ENCODE assay signal across 30 mouse cellular contexts in the genomic region with DNA sequence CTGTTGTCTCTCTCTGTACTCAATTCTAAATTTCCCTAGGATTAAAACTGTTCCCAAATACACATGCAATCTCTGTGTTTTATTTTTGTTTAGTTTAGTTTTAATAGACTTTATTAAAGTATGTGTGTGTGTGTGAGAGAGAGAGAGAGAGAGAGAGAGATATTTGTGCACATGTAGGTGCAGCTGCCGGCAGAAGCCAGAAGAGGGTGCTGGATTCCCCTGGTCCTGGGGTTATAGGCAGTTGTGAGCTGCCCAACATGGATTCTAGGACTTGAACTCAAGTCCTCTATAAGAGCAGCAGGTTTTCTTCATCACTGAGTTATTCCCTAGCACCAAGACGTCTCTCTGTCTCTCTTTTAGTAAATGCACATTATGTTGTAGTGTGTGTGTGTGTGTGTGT.
DNase-seq lines count a peak whose midpoint lies in the region; ATAC-seq and TF ChIP-seq lines count a peak whose summit lies in the region.
"Had no signal": no experiment of that assay in that cellular context is flagged by ENCODE, and none has a peak within 500 bp of the region (broad histone marks: within the 10 kb centered on the region; RNA-seq: fewer than 3 reads in every experiment).

No protein-coding gene starts in this region.

- no peak for TF ChIP-seq EP300 in lung, postnatal 0 days (IDR thresholded peaks at IDR 0.05)

- TF ChIP-seq CTCF in layer of hippocampus, adult 2 months (conservative IDR thresholded peaks at IDR 0.05): peak; percentile 44
- TF ChIP-seq CTCF in lung, postnatal 0 days (IDR thresholded peaks at IDR 0.05): 0 out of 2 replicates have a peak, but pooled peaks have one; percentile 11
- TF ChIP-seq CTCF in E14TG2a.4 (conservative IDR thresholded peaks at IDR 0.05; ENCODE audit: low read length): peak; percentile 27; the same call in 1 of the 2 replicates
- TF ChIP-seq CTCF in small intestine, adult 2 months (IDR thresholded peaks at IDR 0.05; ENCODE audit: extremely low read depth, insufficient read length, insufficient replicate concordance, low read depth, low read length): peak; percentile 30; the same call in 1 of the 2 replicates

- no peak for DNase-seq in layer of hippocampus, adult 2 months (ENCODE audit: low spot score in 2 of 2)
- DNase-seq in layer of hippocampus, adult 18-20 months (ENCODE audit: low spot score in 2 of 2): no peak
- DNase-seq in lung, postnatal 0 days (ENCODE audit: low spot score): no peak
- no peak for DNase-seq in lung, postnatal 4 days
- no peak for DNase-seq in urinary bladder, adult 2 months (ENCODE audit: low spot score)
- DNase-seq: adrenal gland, adult 2 months; adrenal gland, postnatal 36 days; cerebellum, adult 2 months; cerebellum, postnatal 14 days; gastrocnemius, postnatal 14 days; heart, postnatal 36 days; kidney, adult 8-10 months; kidney, postnatal 4 days; layer of hippocampus, adult 9-11 months; lung, postnatal 36 days; retina, postnatal 1 day; right cerebral cortex, postnatal 25 days; thymus, postnatal 4 days had no signal

- no peak overlapping the region for H3K4me2 ChIP-seq in lung, postnatal 0 days (replicated peaks; ENCODE audit: low read depth, low read length)
- H3K4me2 ChIP-seq in heart, embryonic 11.5 days: no peak overlapping the region
- H3K4me2 ChIP-seq: forebrain, embryonic 13.5 days; hindbrain, embryonic 12.5 days; limb, embryonic 12.5 days; liver, embryonic 15.5 days; lung, embryonic 15.5 days; midbrain, embryonic 12.5 days had no signal

- 84% methylated on average over 2 of the region's 2 CpGs for WGBS in lung, postnatal 0 days
- 73% methylated on average over 2 of the region's 2 CpGs for WGBS in small intestine, adult 2 months
- WGBS in heart, embryonic 11.5 days (ENCODE audit: insufficient replicate concordance): 72% methylated on average over 2 of the region's 2 CpGs

- H3K36me3 ChIP-seq in lung, postnatal 0 days (ENCODE audit: insufficient read depth, low read length): no peaks in the 10 kb centered on the region
- H3K36me3 ChIP-seq in E14TG2a.4 (ENCODE audit: insufficient read depth, low read length): no peaks in the 10 kb centered on the region
- H3K36me3 ChIP-seq in small intestine, adult 2 months (ENCODE audit: control insufficient read depth, insufficient read depth, low read length): no peaks in the 10 kb centered on the region
- no peaks in the 10 kb centered on the region for H3K36me3 ChIP-seq in heart, embryonic 11.5 days (ENCODE audit: control insufficient read depth, insufficient read depth, low read length)
- H3K36me3 ChIP-seq: hindbrain, embryonic 12.5 days; limb, embryonic 12.5 days; liver, embryonic 15.5 days; lung, embryonic 15.5 days; midbrain, embryonic 12.5 days had no signal

- no peak overlapping the region for H3K4me3 ChIP-seq in layer of hippocampus, adult 2 months
- H3K4me3 ChIP-seq in lung, postnatal 0 days (ENCODE audit: low read depth, low read length): no peak overlapping the region
- H3K4me3 ChIP-seq in E14TG2a.4 (replicated peaks; ENCODE audit: low read length): no peak overlapping the region
- H3K4me3 ChIP-seq in small intestine, adult 2 months (ENCODE audit: low read depth, low read length): no peak overlapping the region
- no peak overlapping the region for H3K4me3 ChIP-seq in heart, embryonic 11.5 days (ENCODE audit: low read depth, low read length)
- H3K4me3 ChIP-seq: forebrain, embryonic 13.5 days; hindbrain, embryonic 12.5 days; limb, embryonic 12.5 days; liver, embryonic 15.5 days; lung, embryonic 15.5 days; megakaryocyte, embryonic 14.5 days; midbrain, embryonic 12.5 days had no signal

- TF ChIP-seq POLR2A in small intestine, adult 2 months (IDR thresholded peaks at IDR 0.05; ENCODE audit: low read depth, low read length): no peak

- ATAC-seq in lung, postnatal 0 days: no peak
- ATAC-seq in heart, embryonic 11.5 days (replicated peaks; ENCODE audit: insufficient number of reproducible peaks, low FRiP score, low TSS enrichment): no peak
- ATAC-seq: activated CD4-positive, CD25-positive, alpha-beta regulatory T cell, adult 4 months; forebrain, embryonic 13.5 days had no signal

- no peaks in the 10 kb centered on the region for H3K4me1 ChIP-seq in lung, postnatal 0 days (ENCODE audit: insufficient read depth, low read depth, low read length)
- H3K4me1 ChIP-seq in E14TG2a.4 (replicated peaks; ENCODE audit: low read depth, low read length): peaks cover 28% of the 10 kb centered on the region
- H3K4me1 ChIP-seq in small intestine, adult 2 months (ENCODE audit: control insufficient read depth, insufficient read depth, insufficient read length, low read length): 0 out of 2 replicates have a peak, but pooled peaks cover 3% of the 10 kb centered on the region
- H3K4me1 ChIP-seq in heart, embryonic 11.5 days (ENCODE audit: control insufficient read depth, insufficient read depth, low read length): no peaks in the 10 kb centered on the region
- H3K4me1 ChIP-seq: limb, embryonic 12.5 days; liver, embryonic 15.5 days had no signal

- H3K27ac ChIP-seq in layer of hippocampus, adult 2 months: no peak overlapping the region
- H3K27ac ChIP-seq in lung, postnatal 0 days (ENCODE audit: low read length): no peak overlapping the region
- no peak overlapping the region for H3K27ac ChIP-seq in small intestine, adult 2 months (ENCODE audit: insufficient read depth, low read depth, low read length)
- H3K27ac ChIP-seq in heart, embryonic 11.5 days (ENCODE audit: low read depth, low read length): no peak overlapping the region
- H3K27ac ChIP-seq: forebrain, embryonic 13.5 days; hindbrain, embryonic 12.5 days; kidney, postnatal 0 days; limb, embryonic 12.5 days; liver, embryonic 15.5 days; lung, embryonic 15.5 days; midbrain, embryonic 12.5 days had no signal

- no peaks in the 10 kb centered on the region for H3K9me3 ChIP-seq in lung, postnatal 0 days (ENCODE audit: low read length)
- no peaks in the 10 kb centered on the region for H3K9me3 ChIP-seq in E14TG2a.4 (ENCODE audit: low read length)
- no peaks in the 10 kb centered on the region for H3K9me3 ChIP-seq in heart, embryonic 11.5 days (replicated peaks; ENCODE audit: control insufficient read depth, low read length)
- H3K9me3 ChIP-seq: forebrain, embryonic 13.5 days; hindbrain, embryonic 12.5 days; limb, embryonic 12.5 days; liver, embryonic 15.5 days; lung, embryonic 15.5 days; midbrain, embryonic 12.5 days had no signal

- no peak overlapping the region for H3K9ac ChIP-seq in lung, postnatal 0 days (replicated peaks; ENCODE audit: low read depth)
- H3K9ac ChIP-seq in heart, embryonic 11.5 days (ENCODE audit: low read depth, low read length): no peak overlapping the region
- H3K9ac ChIP-seq: forebrain, embryonic 13.5 days; hindbrain, embryonic 12.5 days; limb, embryonic 12.5 days; liver, embryonic 15.5 days; lung, embryonic 15.5 days; midbrain, embryonic 12.5 days had no signal

- no peaks in the 10 kb centered on the region for H3K27me3 ChIP-seq in lung, postnatal 0 days (replicated peaks; ENCODE audit: insufficient read depth, low read length)
- H3K27me3 ChIP-seq in E14TG2a.4 (ENCODE audit: insufficient read depth, low read length): peaks cover 24% of the 10 kb centered on the region; the same call in 1 of the 2 replicates
- peaks cover 2% of the 10 kb centered on the region for H3K27me3 ChIP-seq in small intestine, adult 2 months (ENCODE audit: control insufficient read depth, insufficient read depth, low read length)
- peaks cover 7% of the 10 kb centered on the region; the same call in 1 of the 2 replicates for H3K27me3 ChIP-seq in heart, embryonic 11.5 days (ENCODE audit: control insufficient read depth, insufficient read depth, low read length)
- H3K27me3 ChIP-seq: forebrain, embryonic 13.5 days; hindbrain, embryonic 12.5 days; lung, embryonic 15.5 days; midbrain, embryonic 12.5 days had no signal
